In genomic region chr15:90561613-90562012, GRCm38 (mm10) we compare ENCODE assay signal across 22 mouse cellular contexts.
A peak's percentile ranks its signal among the peaks of the same experiment; 100 is the strongest.
DNase-seq lines count a peak whose midpoint lies in the region; ATAC-seq and TF ChIP-seq lines count a peak whose summit lies in the region.
"Had no signal": no experiment of that assay in that cellular context is flagged by ENCODE, and none has a peak within 500 bp of the region (broad histone marks: within the 10 kb centered on the region; RNA-seq: fewer than 3 reads in every experiment).

No protein-coding gene starts in this region.

- ATAC-seq in frontal cortex, adult (ENCODE audit: low TSS enrichment) = peak; percentile 88
- ATAC-seq in hindbrain, postnatal 0 days = no peak
- no peak for ATAC-seq in hindbrain, embryonic 16.5 days
- no peak for ATAC-seq in forebrain, embryonic 15.5 days (replicated peaks)
- ATAC-seq: forebrain, embryonic 16.5 days; intestine, embryonic 15.5 days had no signal

- no peak overlapping the region for H3K4me3 ChIP-seq in hindbrain, postnatal 0 days (ENCODE audit: low read length)
- H3K4me3 ChIP-seq in hindbrain, embryonic 16.5 days (ENCODE audit: low read length) = no peak overlapping the region
- no peak overlapping the region for H3K4me3 ChIP-seq in forebrain, embryonic 15.5 days
- H3K4me3 ChIP-seq: gastrocnemius, adult 2 months; heart, embryonic 10.5 days; intestine, embryonic 15.5 days had no signal

- H3K4me2 ChIP-seq in hindbrain, postnatal 0 days (ENCODE audit: low read depth, low read length) = no peak overlapping the region
- H3K4me2 ChIP-seq in hindbrain, embryonic 16.5 days (ENCODE audit: low read length) = no peak overlapping the region
- H3K4me2 ChIP-seq in forebrain, embryonic 15.5 days (replicated peaks) = no peak overlapping the region
- H3K4me2 ChIP-seq: intestine, embryonic 15.5 days had no signal

- H3K27ac ChIP-seq in hindbrain, postnatal 0 days = no peak overlapping the region; the same call in 1 of the 2 replicates
- no peak overlapping the region for H3K27ac ChIP-seq in hindbrain, embryonic 16.5 days (ENCODE audit: low read depth, low read length)
- H3K27ac ChIP-seq in forebrain, embryonic 15.5 days (replicated peaks) = no peak overlapping the region
- H3K27ac ChIP-seq: gastrocnemius, adult 2 months; heart, embryonic 10.5 days; intestine, embryonic 15.5 days had no signal

- TF ChIP-seq POLR2A in brain, embryonic 14.5 days (IDR thresholded peaks at IDR 0.05; ENCODE audit: borderline replicate concordance, extremely low read depth, insufficient read depth, insufficient read length, poor library complexity, severe bottlenecking) = no peak

- H3K9me3 ChIP-seq in hindbrain, postnatal 0 days (ENCODE audit: low read length) = no peaks in the 10 kb centered on the region
- no peaks in the 10 kb centered on the region for H3K9me3 ChIP-seq in hindbrain, embryonic 16.5 days (ENCODE audit: control insufficient read depth, low read length)
- H3K9me3 ChIP-seq in forebrain, embryonic 15.5 days = no peaks in the 10 kb centered on the region
- H3K9me3 ChIP-seq: heart, embryonic 10.5 days; intestine, embryonic 15.5 days had no signal

- no peaks in the 10 kb centered on the region for H3K36me3 ChIP-seq in hindbrain, postnatal 0 days (ENCODE audit: insufficient read depth, low read length)
- H3K36me3 ChIP-seq in hindbrain, embryonic 16.5 days (ENCODE audit: control insufficient read depth, insufficient read depth, low read length) = no peaks in the 10 kb centered on the region
- H3K36me3 ChIP-seq in forebrain, embryonic 15.5 days = no peaks in the 10 kb centered on the region
- H3K36me3 ChIP-seq: heart, embryonic 10.5 days; intestine, embryonic 15.5 days had no signal

- no peaks in the 10 kb centered on the region for H3K4me1 ChIP-seq in hindbrain, postnatal 0 days (ENCODE audit: insufficient read depth, low read length)
- no peaks in the 10 kb centered on the region for H3K4me1 ChIP-seq in hindbrain, embryonic 16.5 days (ENCODE audit: control insufficient read depth, insufficient read depth, low read depth, low read length)
- no peaks in the 10 kb centered on the region for H3K4me1 ChIP-seq in forebrain, embryonic 15.5 days
- H3K4me1 ChIP-seq: heart, embryonic 10.5 days; intestine, embryonic 15.5 days had no signal

- no peak for DNase-seq in frontal cortex, postnatal 14 days (ENCODE audit: low spot score in 2 of 2)
- peak; percentile 11 for DNase-seq in hindbrain, postnatal 0 days (ENCODE audit: low spot score)
- peak; percentile 22 for DNase-seq in Muller cell, postnatal 12 days (ENCODE audit: inconsistent ontology term)
- peak; percentile 14 for DNase-seq in brain, embryonic 14.5 days (ENCODE audit: low read depth)
- DNase-seq in adrenal gland, postnatal 4 days (ENCODE audit: low spot score in 2 of 2) = no peak
- DNase-seq: adrenal gland, adult 2 months; adrenal gland, postnatal 25 days; cerebellum, adult 11-12 months; cerebellum, adult 9-10 months; cerebellum, postnatal 36 days; gastrocnemius, adult 2 months; gastrocnemius, postnatal 25 days; heart, postnatal 10 days; heart, postnatal 4 days; kidney, adult 18-20 months had no signal

- no peaks in the 10 kb centered on the region for H3K27me3 ChIP-seq in hindbrain, postnatal 0 days (ENCODE audit: insufficient read depth, low read length)
- no peaks in the 10 kb centered on the region for H3K27me3 ChIP-seq in hindbrain, embryonic 16.5 days (replicated peaks; ENCODE audit: control insufficient read depth, insufficient read depth, low read length)
- H3K27me3 ChIP-seq in forebrain, embryonic 15.5 days = no peaks in the 10 kb centered on the region
- H3K27me3 ChIP-seq: CH12.LX; intestine, embryonic 15.5 days had no signal

- no peak for TF ChIP-seq CTCF in hindbrain, postnatal 0 days (IDR thresholded peaks at IDR 0.05; ENCODE audit: low read depth)
- TF ChIP-seq CTCF in brain, embryonic 14.5 days (IDR thresholded peaks at IDR 0.05; ENCODE audit: borderline replicate concordance, extremely low read depth, insufficient read depth, insufficient read length) = no peak

- 44% methylated on average over 12 of the region's 12 CpGs for WGBS in hindbrain, postnatal 0 days
- 41% methylated on average over 12 of the region's 12 CpGs for WGBS in hindbrain, embryonic 16.5 days
- 58% methylated on average over 12 of the region's 12 CpGs for WGBS in forebrain, embryonic 15.5 days

- H3K9ac ChIP-seq in hindbrain, postnatal 0 days (replicated peaks; ENCODE audit: low read length) = no peak overlapping the region
- no peak overlapping the region for H3K9ac ChIP-seq in hindbrain, embryonic 16.5 days (ENCODE audit: low read depth, low read length)
- H3K9ac ChIP-seq in forebrain, embryonic 15.5 days (replicated peaks) = no peak overlapping the region
- H3K9ac ChIP-seq: intestine, embryonic 15.5 days had no signal

Comparison
In these comparisons a context has a peak if more than half of its experiments do, and no peak if none do; other contexts are left out.
1. DNase-seq: peak in hindbrain, postnatal 0 days (single experiment), Muller cell, postnatal 12 days (single experiment) and brain, embryonic 14.5 days (single experiment); none in frontal cortex, postnatal 14 days (0 of 2) and adrenal gland, postnatal 4 days (0 of 2).